Comparison of ENCODE assay signal across 16 mouse cellular contexts in genomic region chr13:114639531-114639930, GRCm38 (mm10).
"Had no signal": no experiment of that assay in that cellular context is flagged by ENCODE, and none has a peak within 500 bp of the region (broad histone marks: within the 10 kb centered on the region; RNA-seq: fewer than 3 reads in every experiment).

No protein-coding gene starts in this region.

- H3K4me3 ChIP-seq: megakaryocyte, embryonic 14.5 days; midbrain, embryonic 13.5 days; myocyte; neural tube, embryonic 12.5 days; stomach, embryonic 15.5 days had no signal

- H3K9ac ChIP-seq: liver, postnatal 0 days; midbrain, embryonic 13.5 days; neural tube, embryonic 12.5 days; stomach, embryonic 15.5 days had no signal

- H3K4me2 ChIP-seq: midbrain, embryonic 11.5 days; midbrain, embryonic 13.5 days; neural tube, embryonic 12.5 days; stomach, embryonic 15.5 days had no signal

- H3K27ac ChIP-seq: macrophage; midbrain, embryonic 13.5 days; neural tube, embryonic 12.5 days; stomach, embryonic 15.5 days; stomach, postnatal 0 days had no signal

- H3K27me3 ChIP-seq: megakaryocyte, embryonic 14.5 days; midbrain, embryonic 13.5 days; neural tube, embryonic 12.5 days; stomach, embryonic 15.5 days had no signal

- DNase-seq: liver, postnatal 0 days; lung, adult 2 months; lung, postnatal 10 days; right cerebral cortex, postnatal 14 days; thymus, adult 2 months; thymus, postnatal 25 days; thymus, postnatal 4 days had no signal

- H3K4me1 ChIP-seq: megakaryocyte, embryonic 14.5 days; neural tube, embryonic 12.5 days; stomach, embryonic 15.5 days had no signal

- H3K9me3 ChIP-seq: midbrain, embryonic 13.5 days; neural tube, embryonic 12.5 days; stomach, embryonic 15.5 days had no signal

- H3K36me3 ChIP-seq: midbrain, embryonic 13.5 days; neural tube, embryonic 12.5 days; stomach, embryonic 15.5 days had no signal

- ATAC-seq: liver, postnatal 0 days; midbrain, embryonic 13.5 days; midbrain, embryonic 16.5 days had no signal
